Mouse (Mus musculus): ENCODE results near the gene Lrrc37a. TPM values are rescaled to one million over a fixed set of nuclear protein-coding genes. Genes with fewer than 3 reads are reported as not detected.
"Not testable (repeated sequence)": the region's sequence is repeated elsewhere in the genome, so short reads cannot be mapped to it uniquely, and the experiment has no call there.

Lrrc37a gene
- polyA plus RNA-seq (2016; fragmentation: Nextera tagmentation; extraction: Ambion mirVana), result not detected in 2 replicates

GRCm38 (mm10) chr11:103504497-103504896 is at the start of gene Lrrc37a:
Gene Lrrc37a (minus strand): TSS chr11:103504597.
- Histone ChIP-seq H3K27me3 (peaks cover 6% of the 10 kb centered on the region; the same call in 1 of the 2 replicates), H3K36me3 (no peaks in the 10 kb centered on the region), H3K4me1 (replicated peaks) (no peaks in the 10 kb centered on the region), H3K4me3 (replicated peaks) (no peak within 1 kb of the TSS), H3K9ac (replicated peaks) (no peak within 1 kb of the TSS), H3K4me2 (no peak within 1 kb of the TSS), H3K9me3 (no peaks in the 10 kb centered on the region), H3K27ac (no peak within 1 kb of the TSS)
- ATAC-seq (ENCODE audit: insufficient number of reproducible peaks, insufficient read depth, low FRiP score, low TSS enrichment, low read depth), result no peak
- 87% methylated on average over 12 of the region's 12 CpGs for WGBS

- H3K4me2 ChIP-seq; H3K9me3 ChIP-seq; H3K27me3 ChIP-seq; H3K9ac ChIP-seq (replicated peaks); H3K4me3 ChIP-seq (replicated peaks); H3K36me3 ChIP-seq; ATAC-seq (ENCODE audit: insufficient number of reproducible peaks, insufficient read depth, low FRiP score, low TSS enrichment, low read depth); H3K27ac ChIP-seq; H3K4me1 ChIP-seq (replicated peaks): not testable (repeated sequence)
- WGBS, result 45% methylated on average over 1 of the region's 1 CpGs
Observed at GRCm38 (mm10) chr11:103534973-103535372, 30.6 kb upstream of the Lrrc37a start.

GRCm38 (mm10) chr11:103512111-103512510 is 7.7 kb upstream of the Lrrc37a start:
- no peak overlapping the region for H3K27ac ChIP-seq
- no peak overlapping the region for H3K9ac ChIP-seq (replicated peaks)
- H3K36me3 ChIP-seq, result no peaks in the 10 kb centered on the region
- WGBS, result 86% methylated on average over 2 of the region's 2 CpGs
- H3K4me1 ChIP-seq (replicated peaks), result no peaks in the 10 kb centered on the region
- no peak overlapping the region for H3K4me2 ChIP-seq
- ATAC-seq (ENCODE audit: insufficient number of reproducible peaks, insufficient read depth, low FRiP score, low TSS enrichment, low read depth), result no peak
- H3K9me3 ChIP-seq, result no peaks in the 10 kb centered on the region
- no peaks in the 10 kb centered on the region for H3K27me3 ChIP-seq
- H3K4me3 ChIP-seq (replicated peaks), result no peak overlapping the region

GRCm38 (mm10) chr11:103464443-103464842 is 40.0 kb downstream of the Lrrc37a start:
- Histone ChIP-seq H3K4me3 (replicated peaks) (no peak overlapping the region), H3K9me3 (no peaks in the 10 kb centered on the region), H3K27ac (no peak overlapping the region), H3K4me2 (no peak overlapping the region), H3K36me3 (no peaks in the 10 kb centered on the region), H3K4me1 (replicated peaks) (no peaks in the 10 kb centered on the region), H3K9ac (replicated peaks) (no peak overlapping the region), H3K27me3 (no peaks in the 10 kb centered on the region)
- no peak for ATAC-seq (ENCODE audit: insufficient number of reproducible peaks, insufficient read depth, low FRiP score, low TSS enrichment, low read depth)
- 68% methylated on average over 7 of the region's 7 CpGs for WGBS

GRCm38 (mm10) chr11:103451105-103451504 is 53.3 kb downstream of the Lrrc37a start:
- not testable (repeated sequence) for H3K36me3 ChIP-seq; ATAC-seq (ENCODE audit: insufficient number of reproducible peaks, insufficient read depth, low FRiP score, low TSS enrichment, low read depth); H3K27ac ChIP-seq; H3K4me2 ChIP-seq; H3K27me3 ChIP-seq; H3K4me1 ChIP-seq (replicated peaks); H3K9ac ChIP-seq (replicated peaks); H3K9me3 ChIP-seq; H3K4me3 ChIP-seq (replicated peaks)
- 100% methylated on average over 1 of the region's 1 CpGs for WGBS

GRCm38 (mm10) chr11:103449721-103450120 is 54.7 kb downstream of the Lrrc37a start:
- H3K9me3 ChIP-seq; H3K4me1 ChIP-seq (replicated peaks); H3K9ac ChIP-seq (replicated peaks); H3K36me3 ChIP-seq; H3K27me3 ChIP-seq; H3K4me2 ChIP-seq; H3K4me3 ChIP-seq (replicated peaks); H3K27ac ChIP-seq; ATAC-seq (ENCODE audit: insufficient number of reproducible peaks, insufficient read depth, low FRiP score, low TSS enrichment, low read depth): not testable (repeated sequence)
- 87% methylated on average over 14 of the region's 14 CpGs for WGBS

- Histone ChIP-seq H3K36me3 (no peaks in the 10 kb centered on the region), H3K27ac (no peak overlapping the region), H3K9me3 (no peaks in the 10 kb centered on the region), H3K9ac (replicated peaks) (no peak overlapping the region), H3K27me3 (no peaks in the 10 kb centered on the region), H3K4me1 (replicated peaks) (no peaks in the 10 kb centered on the region), H3K4me2 (no peak overlapping the region), H3K4me3 (replicated peaks) (no peak overlapping the region)
- ATAC-seq (ENCODE audit: insufficient number of reproducible peaks, insufficient read depth, low FRiP score, low TSS enrichment, low read depth), result no peak
- WGBS, result 88% methylated on average over 3 of the region's 3 CpGs
Observed at GRCm38 (mm10) chr11:103443678-103444077, 60.7 kb downstream of the Lrrc37a start.

GRCm38 (mm10) chr11:103436282-103436681 is 68.1 kb downstream of the Lrrc37a start:
- WGBS, result 79% methylated on average over 5 of the region's 5 CpGs

GRCm38 (mm10) chr11:103425031-103425430 is 79.4 kb downstream of the Lrrc37a start:
- Histone ChIP-seq H3K27me3 (no peaks in the 10 kb centered on the region), H3K4me3 (replicated peaks) (no peak overlapping the region), H3K9me3 (no peaks in the 10 kb centered on the region), H3K4me2 (no peak overlapping the region), H3K36me3 (no peaks in the 10 kb centered on the region), H3K9ac (replicated peaks) (no peak overlapping the region), H3K27ac (no peak overlapping the region), H3K4me1 (replicated peaks) (0 out of 2 replicates have a peak, but pooled peaks cover 3% of the 10 kb centered on the region)
- 12% methylated on average over 5 of the region's 5 CpGs for WGBS
- no peak for ATAC-seq (ENCODE audit: insufficient number of reproducible peaks, insufficient read depth, low FRiP score, low TSS enrichment, low read depth)

More at GRCm38 (mm10) chr11:103436282-103436681, 68.1 kb downstream of the Lrrc37a start:
- H3K4me2 ChIP-seq, result no peak overlapping the region
- H3K9ac ChIP-seq (replicated peaks), result no peak overlapping the region
- H3K4me1 ChIP-seq (replicated peaks), result no peaks in the 10 kb centered on the region
- H3K36me3 ChIP-seq, result no peaks in the 10 kb centered on the region
- H3K4me3 ChIP-seq (replicated peaks), result no peak overlapping the region
- no peak for ATAC-seq (ENCODE audit: insufficient number of reproducible peaks, insufficient read depth, low FRiP score, low TSS enrichment, low read depth)
- no peaks in the 10 kb centered on the region for H3K9me3 ChIP-seq
- H3K27me3 ChIP-seq, result no peaks in the 10 kb centered on the region; the same call in 1 of the 2 replicates
- no peak overlapping the region for H3K27ac ChIP-seq

GRCm38 (mm10) chr11:103419667-103420066 is 84.7 kb downstream of the Lrrc37a start:
- H3K36me3 ChIP-seq, result no peaks in the 10 kb centered on the region
- no peaks in the 10 kb centered on the region for H3K9me3 ChIP-seq
- H3K4me2 ChIP-seq, result no peak overlapping the region
- ATAC-seq (ENCODE audit: insufficient number of reproducible peaks, insufficient read depth, low FRiP score, low TSS enrichment, low read depth), result no peak
- WGBS, result 81% methylated on average over 13 of the region's 13 CpGs
- 0 out of 2 replicates have a peak, but pooled peaks cover 4% of the 10 kb centered on the region for H3K27me3 ChIP-seq
- H3K4me3 ChIP-seq (replicated peaks), result no peak overlapping the region
- no peak overlapping the region for H3K9ac ChIP-seq (replicated peaks)
- no peaks in the 10 kb centered on the region for H3K4me1 ChIP-seq (replicated peaks)
- H3K27ac ChIP-seq, result no peak overlapping the region

GRCm38 (mm10) chr11:103419226-103419625 is 85.2 kb downstream of the Lrrc37a start:
- 80% methylated on average over 5 of the region's 5 CpGs for WGBS
- Histone ChIP-seq H3K9me3 (no peaks in the 10 kb centered on the region), H3K27me3 (peaks cover 7% of the 10 kb centered on the region; the same call in 1 of the 2 replicates), H3K9ac (replicated peaks) (no peak overlapping the region), H3K4me3 (replicated peaks) (no peak overlapping the region), H3K36me3 (no peaks in the 10 kb centered on the region), H3K27ac (no peak overlapping the region), H3K4me1 (replicated peaks) (no peaks in the 10 kb centered on the region), H3K4me2 (no peak overlapping the region)
- no peak for ATAC-seq (ENCODE audit: insufficient number of reproducible peaks, insufficient read depth, low FRiP score, low TSS enrichment, low read depth)

GRCm38 (mm10) chr11:103413516-103413915 is 90.9 kb downstream of the Lrrc37a start:
- 97% methylated on average over 1 of the region's 1 CpGs for WGBS
- Histone ChIP-seq H3K36me3 (no peaks in the 10 kb centered on the region), H3K27ac (no peak overlapping the region), H3K4me3 (replicated peaks) (no peak overlapping the region), H3K9me3 (no peaks in the 10 kb centered on the region), H3K4me2 (peak overlapping the region; percentile 86), H3K4me1 (replicated peaks) (peaks cover 15% of the 10 kb centered on the region), H3K9ac (replicated peaks) (no peak overlapping the region), H3K27me3 (peaks cover 4% of the 10 kb centered on the region; the same call in 1 of the 2 replicates)
- no peak for ATAC-seq (ENCODE audit: insufficient number of reproducible peaks, insufficient read depth, low FRiP score, low TSS enrichment, low read depth)

Measured in limb, embryonic 12.5 days (tissue).